Mouse (Mus musculus) central nervous system, embryonic 11.5 days (tissue): Measurements from ENCODE around the gene Dlx1. TPM values are rescaled to one million over a fixed set of nuclear protein-coding genes. Genes with fewer than 3 reads are reported as not detected.

ENCODE experiments used
- polyA plus RNA-seq: library from polyadenylated mRNA; depleted of rRNA; stranded (reverse); fragments of >200 nt; gene quantifications from 2 replicates; pipeline ENCODE4 v1.2.3, GENCODE M21; 2012; rRNA removed

The Dlx1 gene
- 19.1 and 23.3 TPM in 2 replicates for polyA plus RNA-seq

DNA sequence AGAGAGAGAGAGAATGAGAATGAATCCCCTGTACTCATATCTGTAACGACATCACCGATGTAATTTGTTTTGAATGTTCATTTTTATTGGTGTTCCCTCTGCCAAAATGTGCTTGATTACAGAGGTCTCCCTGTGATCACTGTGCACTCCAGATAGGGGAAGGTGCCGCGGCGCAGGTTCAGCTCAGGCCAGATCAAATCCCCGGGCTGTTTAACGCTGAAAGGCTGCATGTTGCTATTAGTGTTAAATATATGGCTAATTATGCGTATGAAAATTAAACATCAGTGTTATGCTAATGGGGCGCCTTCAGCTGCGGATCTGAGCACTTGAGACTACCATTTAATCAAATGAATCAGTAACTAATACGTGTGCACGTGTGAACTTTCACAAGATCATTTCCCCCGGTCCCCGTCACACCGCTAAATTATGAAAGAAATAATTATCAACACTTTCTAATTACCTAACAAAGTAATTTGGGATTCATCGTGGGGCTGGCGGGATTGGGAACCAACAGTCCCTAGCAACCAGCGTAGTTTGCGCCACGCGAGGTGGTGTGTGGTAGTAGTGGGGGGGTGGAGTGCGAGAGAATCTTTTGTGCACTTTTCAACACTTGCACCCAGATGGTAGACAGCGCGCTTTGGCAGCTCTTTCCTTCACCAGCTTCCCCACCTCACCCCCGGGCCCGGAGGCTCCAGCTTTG is at the start of gene Dlx1:
TSS of gene Dlx1 (plus strand) at position 100 of the 700 bp plus-strand sequence.

DNA sequence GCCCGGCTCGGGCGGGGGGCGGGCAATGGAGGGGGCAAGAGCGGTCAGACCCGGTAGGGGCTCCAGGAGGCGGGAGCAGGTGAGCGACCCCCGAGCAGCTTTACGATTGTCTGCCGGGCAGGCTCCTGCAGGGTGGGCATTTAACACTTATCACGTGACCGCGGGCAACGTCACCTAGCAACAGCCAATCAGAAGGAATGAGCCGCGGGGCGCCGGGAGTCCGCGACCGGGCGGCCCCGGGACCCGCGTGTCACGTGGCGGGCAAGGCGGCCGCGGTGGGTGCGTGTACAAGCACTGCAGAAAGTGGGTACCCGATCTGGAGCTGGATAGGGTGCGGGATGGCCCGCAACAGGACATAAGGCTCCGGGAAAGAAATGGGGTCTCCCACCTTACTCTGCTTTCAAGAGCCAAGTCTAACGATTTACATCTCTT is 18.7 kb downstream of the Dlx1 start, which contains the start of gene Dlx2:
TSS of gene Dlx2 (minus strand) at position 115 of the 432 bp plus-strand sequence.

Other genes with a start within 250 kb of the Dlx1 start
- 28.3 and 33.2 TPM in 2 replicates for gene Slc25a12, start 160.4 kb upstream of the Dlx1 start, polyA plus RNA-seq
- gene Hat1, start 139.2 kb upstream of the Dlx1 start, polyA plus RNA-seq, result 100 and 111 TPM in 2 replicates
- 40.9 and 53.1 TPM in 2 replicates for gene Metap1d, start 74.8 kb upstream of the Dlx1 start, polyA plus RNA-seq
- 12.4 TPM in 2 replicates for gene Dlx2, start 18.6 kb downstream of the Dlx1 start, polyA plus RNA-seq
- gene Itga6, start 217.5 kb downstream of the Dlx1 start, polyA plus RNA-seq, result 30.0 and 35.7 TPM in 2 replicates